In genomic region chr10:80227877-80228775, GRCm38 (mm10) we compare ENCODE assay signal across 8 mouse cellular contexts. TPM values are rescaled to one million over a fixed set of nuclear protein-coding genes. Genes with fewer than 3 reads are reported as not detected.
DNase-seq lines count a peak whose midpoint lies in the region; ATAC-seq lines count a peak whose summit lies in the region.

No protein-coding gene starts in this region.

- H3K4me3 ChIP-seq in heart, embryonic 12.5 days, result peak overlapping the region; percentile 89
- peak overlapping the region; percentile 80 for H3K4me3 ChIP-seq in hindbrain, embryonic 13.5 days
- H3K4me3 ChIP-seq in liver, embryonic 12.5 days, result peak overlapping the region; percentile 81
- peak overlapping the region; percentile 92 for H3K4me3 ChIP-seq in stomach, embryonic 15.5 days (replicated peaks)

- peaks cover 40% of the 10 kb centered on the region for H3K36me3 ChIP-seq in heart, embryonic 12.5 days
- peaks cover 36% of the 10 kb centered on the region for H3K36me3 ChIP-seq in hindbrain, embryonic 13.5 days
- peaks cover 51% of the 10 kb centered on the region for H3K36me3 ChIP-seq in liver, embryonic 12.5 days
- peaks cover 34% of the 10 kb centered on the region for H3K36me3 ChIP-seq in stomach, embryonic 15.5 days

- no peak for DNase-seq in heart, adult 18-20 months
- peak; percentile 60 for DNase-seq in brain, adult 2 months (ENCODE audit: low read depth, low spot score)
- DNase-seq in c-Kit-positive CD71-positive TER-119-positive erythroid progenitor cells, embryonic 14.5 days (ENCODE audit: low spot score), result no peak

- WGBS in heart, embryonic 12.5 days, result 52% methylated on average over 15 of the region's 15 CpGs
- WGBS in hindbrain, embryonic 13.5 days, result 52% methylated on average over 15 of the region's 15 CpGs
- 80% methylated on average over 15 of the region's 15 CpGs for WGBS in liver, embryonic 12.5 days (ENCODE audit: insufficient replicate concordance)
- WGBS in stomach, embryonic 15.5 days, result 42% methylated on average over 15 of the region's 15 CpGs

- H3K4me2 ChIP-seq in heart, embryonic 12.5 days, result peak overlapping the region; percentile 88
- H3K4me2 ChIP-seq in hindbrain, embryonic 13.5 days, result peak overlapping the region; percentile 93
- peak overlapping the region; percentile 95 for H3K4me2 ChIP-seq in liver, embryonic 12.5 days
- H3K4me2 ChIP-seq in stomach, embryonic 15.5 days, result peak overlapping the region; percentile 80

- peak overlapping the region; percentile 98 for H3K9ac ChIP-seq in heart, embryonic 12.5 days
- H3K9ac ChIP-seq in hindbrain, embryonic 13.5 days, result peak overlapping the region; percentile 96
- peak overlapping the region; percentile 94 for H3K9ac ChIP-seq in liver, embryonic 12.5 days
- H3K9ac ChIP-seq in stomach, embryonic 15.5 days, result 0 out of 2 replicates have a peak overlapping the region, but pooled peaks have one; percentile 80

- no peak for ATAC-seq in heart, embryonic 12.5 days (ENCODE audit: insufficient number of reproducible peaks, low FRiP score)
- no peak for ATAC-seq in hindbrain, embryonic 13.5 days (ENCODE audit: low FRiP score)
- no peak for ATAC-seq in liver, embryonic 12.5 days
- no peak for ATAC-seq in stomach, embryonic 15.5 days (ENCODE audit: insufficient read depth, low FRiP score, low read depth)
- ATAC-seq in monocyte, adult 5-6 weeks (replicated peaks; ENCODE audit: insufficient number of reproducible peaks, low FRiP score, low TSS enrichment, poor library complexity, severe bottlenecking), result no peak

- no peaks in the 10 kb centered on the region for H3K9me3 ChIP-seq in heart, embryonic 12.5 days (replicated peaks)
- no peaks in the 10 kb centered on the region for H3K9me3 ChIP-seq in hindbrain, embryonic 13.5 days
- H3K9me3 ChIP-seq in liver, embryonic 12.5 days (replicated peaks), result no peaks in the 10 kb centered on the region
- H3K9me3 ChIP-seq in stomach, embryonic 15.5 days, result no peaks in the 10 kb centered on the region

- peaks cover 37% of the 10 kb centered on the region for H3K4me1 ChIP-seq in heart, embryonic 12.5 days (replicated peaks)
- peaks cover 52% of the 10 kb centered on the region for H3K4me1 ChIP-seq in hindbrain, embryonic 13.5 days (replicated peaks)
- peaks cover 38% of the 10 kb centered on the region for H3K4me1 ChIP-seq in liver, embryonic 12.5 days
- peaks cover 30% of the 10 kb centered on the region for H3K4me1 ChIP-seq in stomach, embryonic 15.5 days

- no peaks in the 10 kb centered on the region for H3K27me3 ChIP-seq in heart, embryonic 12.5 days (replicated peaks)
- H3K27me3 ChIP-seq in hindbrain, embryonic 13.5 days, result no peaks in the 10 kb centered on the region
- peaks cover 12% of the 10 kb centered on the region; the same call in 1 of the 2 replicates for H3K27me3 ChIP-seq in liver, embryonic 12.5 days (replicated peaks)
- no peaks in the 10 kb centered on the region for H3K27me3 ChIP-seq in stomach, embryonic 15.5 days (replicated peaks)

- peak overlapping the region; percentile 91 for H3K27ac ChIP-seq in heart, embryonic 12.5 days (ENCODE audit: poor library complexity, severe bottlenecking)
- H3K27ac ChIP-seq in hindbrain, embryonic 13.5 days, result peak overlapping the region; percentile 97
- H3K27ac ChIP-seq in liver, embryonic 12.5 days, result peak overlapping the region; percentile 93; the same call in 1 of the 2 replicates
- H3K27ac ChIP-seq in stomach, embryonic 15.5 days, result peak overlapping the region; percentile 94; the same call in 1 of the 2 replicates

RNA-seq across cellular contexts. Expression of gene Mum1, which starts 1.9 kb away (rescaled TPM):
- polyA plus RNA-seq in heart, embryonic 12.5 days (2016; fragmentation: Nextera tagmentation; extraction: Ambion mirVana), result 43.0 and 45.9 TPM in 2 replicates
- total RNA-seq in heart, adult 18-20 months (2021), result 10 to 100 TPM; 11.4 to 14.2 TPM
- 47.3 and 49.9 TPM in 2 replicates for polyA plus RNA-seq in hindbrain, embryonic 13.5 days (2015; fragmentation: Nextera tagmentation; extraction: Ambion mirVana)
- polyA plus RNA-seq in liver, embryonic 12.5 days (2016; fragmentation: Nextera tagmentation; extraction: Ambion mirVana), result 33.5 and 35.1 TPM in 2 replicates
- polyA plus RNA-seq in stomach, embryonic 15.5 days (2015; fragmentation: Nextera tagmentation; extraction: Ambion mirVana), result 58.6 and 66.5 TPM in 2 replicates
- total RNA-seq in monocyte, adult 5-6 weeks (2017), result 43.7 to 46.7 TPM (median 46.2 TPM) in 3 replicates

RNA-seq across cellular contexts. Expression of gene Ndufs7, which starts 20.8 kb away (rescaled TPM):
- 438 and 454 TPM in 2 replicates for polyA plus RNA-seq in heart, embryonic 12.5 days (2016; fragmentation: Nextera tagmentation; extraction: Ambion mirVana)
- 1,000 to 10,000 TPM; 1,019 to 1,055 TPM for total RNA-seq in heart, adult 18-20 months (2021)
- polyA plus RNA-seq in hindbrain, embryonic 13.5 days (2015; fragmentation: Nextera tagmentation; extraction: Ambion mirVana), result 253 and 263 TPM in 2 replicates
- 296 and 312 TPM in 2 replicates for polyA plus RNA-seq in liver, embryonic 12.5 days (2016; fragmentation: Nextera tagmentation; extraction: Ambion mirVana)
- 326 and 364 TPM in 2 replicates for polyA plus RNA-seq in stomach, embryonic 15.5 days (2015; fragmentation: Nextera tagmentation; extraction: Ambion mirVana)
- total RNA-seq in monocyte, adult 5-6 weeks (2017), result 60.9 to 74.8 TPM (median 61.4 TPM) in 3 replicates

RNA-seq across cellular contexts. Expression of gene Gamt, which starts 32.7 kb away (rescaled TPM):
- polyA plus RNA-seq in heart, embryonic 12.5 days (2016; fragmentation: Nextera tagmentation; extraction: Ambion mirVana), result 55.5 and 58.9 TPM in 2 replicates
- total RNA-seq in heart, adult 18-20 months (2021), result 10 to 100 TPM in 1 of 2 experiments, 1 to 10 TPM in 1; 8.9 to 14.8 TPM
- polyA plus RNA-seq in hindbrain, embryonic 13.5 days (2015; fragmentation: Nextera tagmentation; extraction: Ambion mirVana), result 22.3 and 24.9 TPM in 2 replicates
- 43.0 and 50.0 TPM in 2 replicates for polyA plus RNA-seq in liver, embryonic 12.5 days (2016; fragmentation: Nextera tagmentation; extraction: Ambion mirVana)
- polyA plus RNA-seq in stomach, embryonic 15.5 days (2015; fragmentation: Nextera tagmentation; extraction: Ambion mirVana), result 111 and 148 TPM in 2 replicates
- 3.8 to 4.7 TPM in 2 of 3 replicates, not detected in the other for total RNA-seq in monocyte, adult 5-6 weeks (2017)

RNA-seq across cellular contexts. Expression of gene Dazap1, which starts 33.2 kb away (rescaled TPM):
- polyA plus RNA-seq in heart, embryonic 12.5 days (2016; fragmentation: Nextera tagmentation; extraction: Ambion mirVana), result 37.4 and 41.9 TPM in 2 replicates
- total RNA-seq in heart, adult 18-20 months (2021), result 10 to 100 TPM; 46.9 to 58.8 TPM
- 61.6 and 66.2 TPM in 2 replicates for polyA plus RNA-seq in hindbrain, embryonic 13.5 days (2015; fragmentation: Nextera tagmentation; extraction: Ambion mirVana)
- 44.3 and 45.9 TPM in 2 replicates for polyA plus RNA-seq in liver, embryonic 12.5 days (2016; fragmentation: Nextera tagmentation; extraction: Ambion mirVana)
- 62.4 and 66.4 TPM in 2 replicates for polyA plus RNA-seq in stomach, embryonic 15.5 days (2015; fragmentation: Nextera tagmentation; extraction: Ambion mirVana)
- total RNA-seq in monocyte, adult 5-6 weeks (2017), result 85.1 to 132 TPM (median 92.5 TPM) in 3 replicates

RNA-seq across cellular contexts. Expression of gene Efna2, which starts 48.8 kb away (rescaled TPM):
- 16.6 and 17.2 TPM in 2 replicates for polyA plus RNA-seq in heart, embryonic 12.5 days (2016; fragmentation: Nextera tagmentation; extraction: Ambion mirVana)
- 1 to 10 TPM in 1 of 2 experiments, under 1 TPM in 1; 0.98 to 1.3 TPM for total RNA-seq in heart, adult 18-20 months (2021)
- polyA plus RNA-seq in hindbrain, embryonic 13.5 days (2015; fragmentation: Nextera tagmentation; extraction: Ambion mirVana), result 18.8 and 21.4 TPM in 2 replicates
- 3.1 and 3.4 TPM in 2 replicates for polyA plus RNA-seq in liver, embryonic 12.5 days (2016; fragmentation: Nextera tagmentation; extraction: Ambion mirVana)
- polyA plus RNA-seq in stomach, embryonic 15.5 days (2015; fragmentation: Nextera tagmentation; extraction: Ambion mirVana), result 15.7 TPM in 2 replicates
- 1.0 TPM in 1 of 3 replicates, not detected in the others for total RNA-seq in monocyte, adult 5-6 weeks (2017)
